In genomic region chr13:91908202-91908980, GRCm38 (mm10) we compare ENCODE assay signal across 8 mouse cellular contexts. TPM values are rescaled to one million over a fixed set of nuclear protein-coding genes. Genes with fewer than 3 reads are reported as not detected.
DNase-seq lines count a peak whose midpoint lies in the region; ATAC-seq and TF ChIP-seq lines count a peak whose summit lies in the region.

No protein-coding gene starts in this region.

- H3K27ac ChIP-seq in bone marrow macrophage, adult 2 months (ENCODE audit: insufficient read depth, low read depth, low read length), result no peak overlapping the region
- H3K27ac ChIP-seq in olfactory bulb, adult 2 months (ENCODE audit: insufficient read depth, low read depth, low read length), result no peak overlapping the region

- intact Hi-C loops in heart, postnatal 14 days (cut with DNase I), result loop anchor here (1.0 to 10.0 kb wide), 3 partner anchors 431 to 836 kb away; no protein-coding TSS in a partner anchor

- H3K4me1 ChIP-seq in bone marrow macrophage, adult 2 months (ENCODE audit: control insufficient read depth, insufficient read depth, low read length), result no peaks in the 10 kb centered on the region
- H3K4me1 ChIP-seq in lung, adult 2 months (ENCODE audit: control insufficient read depth, insufficient read depth, low read length), result no peaks in the 10 kb centered on the region
- H3K4me1 ChIP-seq in olfactory bulb, adult 2 months (ENCODE audit: control insufficient read depth, insufficient read depth, low read length), result no peaks in the 10 kb centered on the region

- no peak for TF ChIP-seq POLR2A in bone marrow macrophage, adult 2 months (IDR thresholded peaks at IDR 0.05; ENCODE audit: borderline replicate concordance, low read depth, low read length)
- TF ChIP-seq POLR2A in lung, adult 2 months (IDR thresholded peaks at IDR 0.05; ENCODE audit: borderline replicate concordance, extremely low read depth, low read depth, low read length), result no peak
- no peak for TF ChIP-seq POLR2A in olfactory bulb, adult 2 months (IDR thresholded peaks at IDR 0.05; ENCODE audit: insufficient read depth, low read depth, low read length)

- peak; percentile 67 for DNase-seq in fibroblast of lung, adult 2 months (ENCODE audit: low read depth)
- peak; percentile 76 to 88 for DNase-seq in heart, postnatal 14 days
- DNase-seq in kidney, postnatal 4 days, result peak; percentile 86 to 88
- peak; percentile 63 for DNase-seq in lung, adult 2 months
- peak; percentile 52 for DNase-seq in testis, postnatal 14 days (ENCODE audit: low spot score)

- peak; percentile 75 for TF ChIP-seq CTCF in bone marrow macrophage, adult 2 months (IDR thresholded peaks at IDR 0.05; ENCODE audit: low read depth, low read length)
- TF ChIP-seq CTCF in lung, adult 2 months (IDR thresholded peaks at IDR 0.05; ENCODE audit: insufficient read depth, low read length), result peak; percentile 97
- peak; percentile 58; the same call in 1 of the 2 replicates for TF ChIP-seq CTCF in olfactory bulb, adult 2 months (IDR thresholded peaks at IDR 0.05; ENCODE audit: insufficient read depth, low read depth, low read length)

- H3K4me3 ChIP-seq in bone marrow macrophage, adult 2 months (ENCODE audit: insufficient read depth, low read length), result no peak overlapping the region
- no peak overlapping the region for H3K4me3 ChIP-seq in lung, adult 2 months (replicated peaks; ENCODE audit: extremely low read depth, low read depth, low read length)
- no peak overlapping the region for H3K4me3 ChIP-seq in olfactory bulb, adult 2 months (ENCODE audit: insufficient read depth, low read depth, low read length)

- ATAC-seq in CD4-positive, CD25-positive, alpha-beta regulatory T cell, adult 4 months, result peak; percentile 83

- WGBS in lung, adult 2 months, result 34% methylated on average over 10 of the region's 10 CpGs
- 33% methylated on average over 10 of the region's 10 CpGs for whole genome bisulfite sequencing in olfactory bulb, adult 2 months

RNA-seq across cellular contexts. Expression of gene Ckmt2, which starts 31.7 kb away (rescaled TPM):
- not detected for polyA plus RNA-seq in CD4-positive, CD25-positive, alpha-beta regulatory T cell, adult 4 months (2017; shearing (Covaris generic))
- polyA plus RNA-seq in bone marrow macrophage, adult 2 months (2012; ENCODE audit: insufficient read depth, insufficient read length, missing spikeins), result not detected in 2 replicates
- total RNA-seq in heart, postnatal 14 days (2021), result 1,000 to 10,000 TPM; 1,659 to 1,754 TPM
- polyA plus RNA-seq in lung, adult 2 months (2012; rRNA removed), result 13.5 and 28.5 TPM in 2 replicates
- not detected in 2 replicates for polyA plus RNA-seq in olfactory bulb, adult 2 months (2012; ENCODE audit: insufficient read depth, insufficient read length, low replicate concordance, missing spikeins)

Comparison
In these comparisons a context has a peak if more than half of its experiments do, and no peak if none do; other contexts are left out.
1. RNA of gene Ckmt2, which starts 31.7 kb away (polyA plus RNA-seq): 13.5 to 28.5 TPM in lung, adult 2 months; not detected in CD4-positive, CD25-positive, alpha-beta regulatory T cell, adult 4 months, not detected in bone marrow macrophage, adult 2 months and not detected in olfactory bulb, adult 2 months; every median in the first group is over 10 times any median in the second.
2. Peak in every context shown above with its lines, with median percentiles within 50 percentile points of each other: CTCF ChIP-seq and DNase-seq.